Mouse (Mus musculus) embryonic fibroblast, embryonic 13.5 days (primary cell): ENCODE measurements around the gene Gid8.

Experiments
- CTCF ChIP-seq: IDR thresholded peaks from 2 replicates; pipeline ENCODE4 v1.5.1; 2011; ENCODE audit warnings: mild to moderate bottlenecking, control low read depth, low read length, moderate library complexity, borderline replicate concordance; ENCODE audit not compliant: insufficient read depth
- POLR2A ChIP-seq: IDR thresholded peaks from 2 replicates; pipeline ENCODE4 v1.6.1; 2011; ENCODE audit warnings: low read depth, mild to moderate bottlenecking, control low read depth, low read length, moderate library complexity

DNA sequence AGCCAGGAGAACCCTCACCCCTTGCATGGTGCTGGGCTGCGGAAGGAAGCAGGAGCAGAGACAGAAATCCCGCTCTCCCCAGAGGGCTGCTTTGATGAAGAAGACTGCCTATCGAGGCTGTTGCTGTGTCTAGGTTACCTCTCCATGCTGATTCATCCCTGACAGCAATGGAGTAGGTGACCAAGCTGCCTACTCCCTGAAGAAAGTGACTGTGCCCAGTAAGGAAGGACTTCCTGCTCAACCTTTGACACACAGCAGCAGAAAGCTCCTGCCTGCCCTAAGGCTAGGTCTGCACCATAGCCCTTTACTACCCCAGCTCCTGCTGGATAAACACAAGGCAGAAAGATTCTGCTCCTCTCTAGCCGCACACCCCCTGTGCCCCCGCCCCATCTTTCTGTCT is 39.0 kb downstream of the Gid8 start:
- TF ChIP-seq CTCF (no peak), POLR2A (no peak)
